Mouse (Mus musculus) R1 (cell line): ENCODE results near the gene Icos.
A peak's percentile ranks its signal among the peaks of the same experiment; 100 is the strongest.

Source experiments
- DNase-seq: peaks from one replicate; pipeline ENCODE4 v3.0.0-alpha.2; 2018; ENCODE audit warnings: low read depth, low spot score

Gene Icos

GRCm38 (mm10) chr1:60977641-60978040, at the start of gene Icos:
TSS of gene Icos (plus strand) at chr1:60977927.
- no peak for DNase-seq

GRCm38 (mm10) chr1:60929036-60929435, 48.7 kb upstream of the Icos start:
- DNase-seq: no peak

- DNase-seq: no peak
Measured at GRCm38 (mm10) chr1:60930397-60930796, 47.3 kb upstream of the Icos start.

- no peak for DNase-seq
Measured at GRCm38 (mm10) chr1:60935968-60936581, 41.7 kb upstream of the Icos start.

DNA sequence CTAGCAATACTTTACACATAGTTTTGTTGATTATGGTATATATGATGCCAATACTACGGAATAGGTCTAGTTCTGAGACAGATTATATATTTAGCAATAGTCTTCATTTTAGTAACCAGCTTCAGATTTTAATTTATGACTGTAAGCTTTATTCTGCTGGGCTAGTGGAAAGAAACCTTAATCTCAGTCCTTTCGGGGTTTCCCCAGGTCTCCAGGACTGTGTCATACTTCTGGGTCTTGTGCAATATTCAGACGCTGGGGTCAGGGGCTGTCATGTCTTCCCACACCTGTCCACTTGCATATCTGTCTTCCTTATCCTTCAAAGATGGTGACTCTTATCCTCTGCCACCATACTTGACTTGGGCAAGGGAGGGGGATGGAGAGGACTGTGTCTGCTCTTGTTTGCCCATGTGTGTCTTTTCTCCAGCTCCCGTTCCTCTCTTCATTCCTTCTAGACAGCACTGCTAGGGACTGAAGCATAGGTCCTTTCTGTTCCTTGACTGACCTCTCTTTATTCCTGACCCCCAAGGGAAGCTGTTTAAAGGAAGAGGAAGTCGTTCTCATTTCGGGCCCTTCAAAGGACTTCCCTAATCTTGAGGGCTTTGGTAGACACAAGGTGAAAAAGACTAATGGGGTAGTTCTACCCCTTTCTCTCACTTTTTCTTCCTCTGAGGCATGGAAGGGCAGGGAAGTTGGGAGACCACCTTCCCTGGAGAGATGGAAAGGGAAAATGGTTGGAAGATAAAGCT, 40.6 kb upstream of the Icos start:
- DNase-seq: no peak

- no peak for DNase-seq
Measured at GRCm38 (mm10) chr1:60938256-60938655, 39.5 kb upstream of the Icos start.

- DNase-seq: no peak
Measured at GRCm38 (mm10) chr1:60938974-60939373, 38.8 kb upstream of the Icos start.

DNA sequence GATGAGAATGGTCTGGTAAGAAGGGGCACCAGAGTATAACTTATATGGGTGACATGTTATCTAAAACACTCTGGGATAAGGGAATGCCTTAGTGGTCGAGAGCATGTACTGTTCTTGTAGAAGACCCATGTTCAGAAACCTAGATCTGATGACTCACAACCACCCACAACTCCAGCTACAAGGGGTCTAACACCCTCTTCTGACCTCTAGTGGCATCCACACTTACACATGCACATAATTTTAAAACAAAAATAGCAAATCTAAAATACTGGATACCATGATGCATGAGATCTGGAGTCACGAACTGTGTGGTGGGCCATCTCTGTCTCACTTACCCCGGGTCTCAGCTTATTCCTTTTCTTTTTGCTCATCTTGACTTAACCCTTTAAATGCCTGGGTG, 37.7 kb upstream of the Icos start:
- DNase-seq: no peak

DNA sequence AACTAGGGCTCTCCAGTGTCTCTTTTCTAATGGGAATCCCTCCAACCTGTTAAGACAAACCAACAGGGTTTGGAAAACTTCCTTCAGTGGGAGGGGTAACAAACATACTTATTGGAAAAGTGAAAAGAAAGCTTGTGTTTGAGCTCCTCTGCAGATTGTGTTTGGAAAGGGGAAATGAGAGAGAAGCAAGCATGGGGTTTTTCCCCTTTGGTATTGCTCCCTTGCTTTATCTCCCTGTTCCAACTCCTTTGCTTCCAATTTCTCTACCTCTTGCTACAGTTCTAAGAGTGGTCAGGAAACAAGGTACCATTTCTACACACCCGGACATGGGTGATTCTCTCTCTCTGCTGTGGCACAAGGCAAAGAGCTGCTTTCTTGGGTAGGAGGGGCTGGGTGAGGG, 37.1 kb upstream of the Icos start:
- no peak for DNase-seq

GRCm38 (mm10) chr1:60941056-60942048, 36.4 kb upstream of the Icos start:
- DNase-seq: no peak

GRCm38 (mm10) chr1:60942921-60943320, 34.8 kb upstream of the Icos start:
- DNase-seq: no peak

DNA sequence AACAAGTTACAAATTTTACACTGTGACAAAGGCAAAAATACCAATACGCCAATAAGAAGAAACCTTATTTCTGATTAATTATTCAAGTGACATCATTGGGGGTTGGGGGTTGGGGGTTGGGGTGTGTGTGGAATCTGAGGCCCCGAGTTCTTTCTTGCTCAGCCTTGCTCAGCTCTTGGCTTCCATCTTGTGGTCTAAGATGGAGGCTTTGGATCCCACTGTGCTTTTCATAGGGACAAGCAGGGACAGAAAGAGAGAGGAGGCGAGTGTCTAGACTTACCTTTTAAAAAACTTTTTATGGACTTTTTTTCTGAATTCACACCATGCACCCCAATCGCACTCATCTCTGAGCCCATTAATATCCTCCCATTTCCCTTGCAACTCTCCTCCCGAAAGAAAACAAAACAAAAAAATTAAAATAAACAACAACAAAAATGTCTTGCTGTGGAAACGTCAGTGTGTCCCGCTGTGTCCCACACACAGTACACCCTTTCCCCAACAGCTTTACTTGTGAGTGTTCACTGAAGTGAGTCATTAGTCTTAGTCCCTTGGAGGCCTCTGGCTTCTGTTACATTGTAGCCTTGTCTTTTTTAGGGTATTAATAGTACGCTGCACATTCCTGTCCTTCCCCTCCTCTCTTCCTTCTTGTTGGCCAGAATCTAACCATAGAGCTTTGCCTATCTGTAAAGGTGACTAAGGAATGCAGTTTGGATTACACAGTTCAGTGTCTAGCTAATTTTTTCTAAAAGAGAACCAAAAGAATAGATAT, 31.9 kb upstream of the Icos start:
- DNase-seq: no peak

DNA sequence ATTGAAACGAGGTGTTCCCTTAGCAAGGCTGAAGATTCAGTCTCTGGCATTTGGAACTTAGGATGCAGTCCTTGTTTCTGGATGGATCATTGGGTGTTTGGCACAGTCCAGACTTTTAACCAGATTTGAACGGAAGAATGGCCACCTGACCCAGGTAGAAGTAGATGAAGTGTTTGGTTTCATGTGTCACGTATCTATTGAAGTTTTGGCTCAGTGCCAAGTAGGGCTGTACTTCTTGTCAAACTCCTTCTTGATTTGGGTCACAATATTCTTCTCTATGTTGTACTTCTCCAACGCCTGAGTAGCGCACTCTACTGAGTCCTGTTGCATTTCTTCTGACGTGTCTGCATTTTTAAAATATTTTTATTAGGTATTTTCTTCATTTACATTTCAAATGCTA, 29.6 kb upstream of the Icos start:
- DNase-seq: no peak

DNA sequence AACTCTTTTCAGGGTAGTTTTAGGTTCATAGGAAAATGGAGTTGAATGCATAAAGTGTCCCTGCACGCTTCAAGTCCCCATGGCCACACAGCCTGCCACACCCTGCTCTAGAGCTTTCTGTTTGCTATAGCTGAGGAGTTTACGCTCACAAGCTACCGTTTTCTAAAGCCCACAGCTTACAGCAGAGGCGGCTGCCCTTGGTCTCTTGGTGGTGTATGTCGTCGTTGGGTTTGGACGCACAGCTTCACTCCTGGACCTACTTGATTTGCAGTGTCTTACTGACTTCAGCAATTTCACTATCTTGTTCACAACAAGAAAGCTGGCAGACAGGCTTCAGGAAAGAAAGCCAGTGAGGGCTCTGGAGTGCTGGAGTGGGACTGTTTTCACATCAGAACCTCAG, 24.8 kb upstream of the Icos start:
- DNase-seq: no peak

DNA sequence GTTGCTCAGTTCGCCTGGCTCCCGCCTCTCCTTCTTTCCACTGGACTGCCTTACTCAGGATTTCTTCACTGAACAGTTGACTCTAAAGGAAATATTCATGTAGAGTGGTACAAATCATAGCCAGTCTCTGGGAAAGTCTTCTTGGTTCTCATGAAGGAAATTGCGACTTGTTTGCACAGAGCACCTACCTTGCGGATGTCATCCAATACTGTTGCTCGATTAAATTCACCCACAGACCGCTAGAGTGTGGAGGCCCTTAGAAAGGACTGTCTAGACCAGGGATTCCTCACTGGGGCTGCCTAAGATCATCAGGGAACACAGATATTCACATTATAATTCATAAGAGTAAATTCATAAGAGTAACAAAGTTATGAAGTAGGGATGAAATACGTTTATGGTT, 24.0 kb upstream of the Icos start:
- DNase-seq: no peak

GRCm38 (mm10) chr1:60954759-60955158, 23.0 kb upstream of the Icos start:
- DNase-seq: peak; percentile 15

GRCm38 (mm10) chr1:60955186-60955585, 22.5 kb upstream of the Icos start:
- no peak for DNase-seq

- DNase-seq: no peak
Measured at GRCm38 (mm10) chr1:60956196-60956595, 21.5 kb upstream of the Icos start.

DNA sequence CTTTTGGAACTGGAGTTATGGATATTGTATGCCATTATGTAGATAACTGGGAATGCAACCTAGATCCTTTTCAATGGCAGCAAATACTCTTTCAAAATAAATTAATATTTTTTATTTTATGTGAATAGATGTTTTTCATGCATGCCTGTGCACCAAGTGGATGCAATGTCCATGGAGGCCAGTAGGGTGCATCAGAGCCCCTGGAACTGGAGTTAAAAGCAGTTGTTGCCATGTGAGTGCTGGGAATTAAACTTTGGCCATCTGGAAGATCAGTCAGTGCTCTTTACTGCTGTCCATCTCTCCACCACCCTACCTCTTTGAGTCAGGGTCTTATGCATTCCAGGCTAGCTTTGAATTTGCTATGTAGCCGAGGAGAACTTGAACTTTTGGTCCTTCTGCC, 19.4 kb upstream of the Icos start:
- DNase-seq: peak; percentile 40

DNA sequence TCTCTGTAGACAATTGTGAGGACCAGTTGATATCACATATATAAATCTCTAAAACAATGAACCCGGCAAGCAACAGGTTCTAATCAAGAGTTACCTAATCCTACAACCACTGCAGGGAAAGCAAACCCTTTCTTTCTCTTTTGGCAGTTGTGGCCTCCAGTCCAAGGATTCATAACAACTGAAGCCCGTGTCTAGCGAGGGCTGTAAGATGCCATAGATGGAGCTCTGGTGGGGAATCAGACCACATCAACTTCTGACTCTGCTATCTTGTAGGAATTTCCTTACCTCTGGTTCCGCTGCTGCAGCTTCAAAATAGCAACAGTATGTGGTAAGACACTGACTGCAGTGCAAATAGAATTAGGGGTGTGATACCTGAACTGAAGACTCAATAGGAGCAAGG, 18.5 kb upstream of the Icos start:
- no peak for DNase-seq

GRCm38 (mm10) chr1:60960451-60960850, 17.3 kb upstream of the Icos start:
- no peak for DNase-seq

DNA sequence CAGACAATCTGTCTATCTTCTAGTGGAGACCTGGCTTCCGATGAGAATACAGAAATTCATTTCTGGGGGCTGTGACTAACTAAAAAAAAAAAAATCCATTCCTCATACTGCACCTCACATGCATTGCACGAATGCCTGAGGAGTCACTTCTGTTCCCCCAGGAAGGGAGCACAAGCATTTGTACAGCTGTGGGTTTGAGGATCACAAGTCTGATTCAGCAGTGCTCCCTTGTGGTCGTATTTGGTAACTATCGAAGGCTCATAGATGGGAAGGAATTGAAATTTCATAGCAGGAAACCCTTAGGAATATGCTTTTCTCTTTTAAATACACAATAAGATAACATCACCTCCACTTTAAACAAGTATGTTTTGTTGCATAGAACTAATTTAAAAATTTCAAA, 16.6 kb upstream of the Icos start:
- DNase-seq: peak; percentile 63
